Mouse (Mus musculus): Measurements from ENCODE around the gene Arl9. TPM values are rescaled to one million over a fixed set of nuclear protein-coding genes. Genes with fewer than 3 reads are reported as not detected.
"Not testable (repeated sequence)": the region's sequence is repeated elsewhere in the genome, so short reads cannot be mapped to it uniquely, and the experiment has no call there.

The Arl9 gene
- polyA plus RNA-seq, 1 experiment from 2014 or later, result not detected

GRCm38 (mm10) chr5:77028034-77028433 is 24.2 kb downstream of the Arl9 start:
- Histone ChIP-seq H3K36me3 (no peaks in the 10 kb centered on the region), H3K9me3 (no peaks in the 10 kb centered on the region), H3K27me3 (no peaks in the 10 kb centered on the region), H3K4me1 (no peaks in the 10 kb centered on the region), H3K9ac (no peak overlapping the region), H3K4me3 (no peak overlapping the region), H3K4me2 (no peak overlapping the region), H3K27ac (no peak overlapping the region)
- WGBS, result 61% methylated on average over 3 of the region's 3 CpGs
- no peak for ATAC-seq (ENCODE audit: insufficient number of reproducible peaks, insufficient read depth, low FRiP score, low TSS enrichment, low read depth)

DNA sequence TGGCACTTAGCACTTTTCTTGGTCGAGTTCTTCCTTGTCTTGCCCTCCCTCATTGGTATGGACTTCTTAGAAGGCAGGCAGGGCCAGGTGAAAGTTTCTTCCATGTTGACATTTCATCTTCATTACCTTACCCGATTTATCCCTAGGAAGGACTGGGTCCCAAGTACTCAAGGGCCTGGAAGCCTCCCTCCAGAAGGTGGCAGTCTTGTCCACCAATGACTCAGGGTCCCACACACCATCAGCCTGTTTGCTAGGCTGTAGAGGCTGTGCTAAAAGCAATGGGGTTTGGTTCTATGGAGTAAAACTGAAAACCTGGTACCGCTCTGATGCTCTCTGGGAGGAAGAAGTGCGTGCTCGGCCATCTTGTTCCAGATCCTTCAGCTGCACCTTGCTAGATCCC is 25.9 kb downstream of the Arl9 start:
- Histone ChIP-seq H3K4me2 (no peak overlapping the region), H3K27me3 (no peaks in the 10 kb centered on the region), H3K9ac (no peak overlapping the region), H3K4me3 (no peak overlapping the region), H3K27ac (no peak overlapping the region), H3K9me3 (no peaks in the 10 kb centered on the region), H3K36me3 (no peaks in the 10 kb centered on the region), H3K4me1 (no peaks in the 10 kb centered on the region)
- 77% methylated on average over 5 of the region's 5 CpGs for WGBS
- ATAC-seq (ENCODE audit: insufficient number of reproducible peaks, insufficient read depth, low FRiP score, low TSS enrichment, low read depth), result no peak

DNA sequence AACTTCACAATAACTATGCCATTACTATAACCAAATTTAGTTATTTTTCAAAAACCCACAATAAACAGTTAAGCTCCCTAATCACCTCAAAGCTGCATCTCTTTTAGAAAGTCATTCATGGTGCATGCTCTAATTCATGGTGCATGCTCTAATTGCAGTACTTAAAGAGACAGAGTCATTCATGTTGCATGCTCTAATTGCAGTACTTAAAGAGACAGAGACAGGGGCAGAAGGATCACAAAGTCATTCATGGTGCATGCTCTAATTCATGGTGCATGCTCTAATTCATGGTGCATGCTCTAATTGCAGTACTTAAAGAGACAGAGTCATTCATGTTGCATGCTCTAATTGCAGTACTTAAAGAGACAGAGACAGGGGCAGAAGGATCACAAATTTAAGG is 31.2 kb downstream of the Arl9 start:
- H3K4me3 ChIP-seq; H3K36me3 ChIP-seq; H3K9ac ChIP-seq; H3K27ac ChIP-seq; H3K4me1 ChIP-seq; H3K27me3 ChIP-seq; ATAC-seq (ENCODE audit: insufficient number of reproducible peaks, insufficient read depth, low FRiP score, low TSS enrichment, low read depth); H3K9me3 ChIP-seq; H3K4me2 ChIP-seq: not testable (repeated sequence)

DNA sequence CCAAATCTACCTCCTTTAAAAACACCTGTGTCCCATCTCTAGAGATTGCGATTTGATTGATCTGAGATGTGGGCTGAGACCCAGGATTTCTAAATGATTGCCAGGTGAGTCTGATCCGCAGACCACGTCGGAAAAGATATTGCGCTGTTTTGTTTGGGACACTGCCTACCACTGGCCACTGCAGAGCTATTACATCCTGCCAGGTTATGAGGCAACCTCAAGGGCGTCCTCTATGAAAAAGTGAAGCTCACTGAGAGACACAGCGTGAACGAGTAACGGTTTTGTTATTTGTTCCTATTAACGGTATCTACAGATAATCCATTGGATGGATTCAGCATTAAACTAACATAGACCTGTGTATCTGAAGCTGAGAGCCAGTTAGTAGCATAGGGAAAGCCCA is 34.6 kb downstream of the Arl9 start:
- H3K9me3 ChIP-seq, result no peaks in the 10 kb centered on the region
- no peak overlapping the region for H3K9ac ChIP-seq
- no peak overlapping the region for H3K4me3 ChIP-seq
- ATAC-seq (ENCODE audit: insufficient number of reproducible peaks, insufficient read depth, low FRiP score, low TSS enrichment, low read depth), result no peak
- 80% methylated on average over 10 of the region's 10 CpGs for WGBS
- no peak overlapping the region for H3K4me2 ChIP-seq
- H3K4me1 ChIP-seq, result no peaks in the 10 kb centered on the region
- H3K27me3 ChIP-seq, result no peaks in the 10 kb centered on the region
- no peaks in the 10 kb centered on the region for H3K36me3 ChIP-seq
- no peak overlapping the region for H3K27ac ChIP-seq

GRCm38 (mm10) chr5:77039391-77039790 is 35.5 kb downstream of the Arl9 start:
- Histone ChIP-seq H3K27ac (no peak overlapping the region), H3K9ac (no peak overlapping the region), H3K4me3 (no peak overlapping the region), H3K4me1 (no peaks in the 10 kb centered on the region), H3K36me3 (no peaks in the 10 kb centered on the region), H3K9me3 (no peaks in the 10 kb centered on the region), H3K4me2 (no peak overlapping the region), H3K27me3 (no peaks in the 10 kb centered on the region)
- ATAC-seq (ENCODE audit: insufficient number of reproducible peaks, insufficient read depth, low FRiP score, low TSS enrichment, low read depth), result no peak

GRCm38 (mm10) chr5:77044362-77044761 is 40.5 kb downstream of the Arl9 start:
- WGBS, result 70% methylated on average over 5 of the region's 5 CpGs
- Histone ChIP-seq H3K4me2 (no peak overlapping the region), H3K36me3 (no peaks in the 10 kb centered on the region), H3K9ac (no peak overlapping the region), H3K4me3 (no peak overlapping the region), H3K27me3 (no peaks in the 10 kb centered on the region), H3K9me3 (no peaks in the 10 kb centered on the region), H3K4me1 (no peaks in the 10 kb centered on the region), H3K27ac (no peak overlapping the region)
- ATAC-seq (ENCODE audit: insufficient number of reproducible peaks, insufficient read depth, low FRiP score, low TSS enrichment, low read depth), result no peak

DNA sequence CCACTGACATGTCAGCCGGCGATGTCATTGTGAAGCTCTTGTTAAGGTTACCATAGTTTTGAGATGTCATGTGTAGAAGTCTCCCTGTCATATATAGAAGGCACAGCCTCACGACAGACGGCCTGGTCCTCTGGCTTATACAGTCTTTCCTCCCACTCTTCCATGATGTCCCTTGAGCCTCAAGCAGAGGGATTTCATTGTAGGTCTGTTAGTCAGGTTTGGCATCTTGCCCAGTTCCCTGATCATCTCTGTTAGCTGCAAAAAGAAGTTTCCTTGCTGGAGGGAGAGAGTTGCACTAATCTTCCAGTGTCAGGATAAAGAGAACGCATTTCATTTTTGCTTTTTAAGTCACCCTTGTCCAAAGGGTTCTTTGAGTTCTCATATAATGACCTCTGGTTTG is 48.8 kb downstream of the Arl9 start:
- 87% methylated on average over 5 of the region's 5 CpGs for WGBS
- no peak overlapping the region for H3K4me3 ChIP-seq

DNA sequence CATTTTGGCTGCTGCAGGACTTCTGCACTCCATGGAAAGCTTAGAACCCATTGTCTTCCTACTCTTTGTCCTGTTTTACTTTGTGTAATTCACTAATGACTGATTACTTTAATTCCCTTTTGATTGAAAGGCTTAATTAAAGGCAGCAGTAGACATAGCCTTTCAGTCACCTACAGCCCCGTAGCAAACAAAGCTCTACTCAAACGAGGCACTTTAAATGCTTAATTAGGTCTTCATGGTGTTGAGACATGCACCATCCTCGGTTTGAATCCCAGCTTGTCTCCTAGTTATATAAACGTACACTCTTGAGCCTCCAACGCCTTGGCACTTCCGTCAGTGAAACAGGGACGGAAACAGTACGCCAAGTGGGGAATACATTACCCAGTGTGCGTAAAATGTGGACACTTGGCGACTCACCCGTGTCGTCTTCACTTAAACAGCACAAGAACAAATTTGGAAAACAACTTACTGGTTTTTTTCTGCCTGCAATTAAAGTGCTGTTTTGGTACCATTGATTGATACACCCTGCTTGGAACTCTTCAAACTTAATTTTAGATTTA is 53.1 kb downstream of the Arl9 start:
- H3K9ac ChIP-seq, result no peak overlapping the region
- no peak overlapping the region for H3K4me3 ChIP-seq
- no peaks in the 10 kb centered on the region for H3K36me3 ChIP-seq
- H3K27me3 ChIP-seq, result no peaks in the 10 kb centered on the region
- 0 out of 2 replicates have a peak, but pooled peaks cover 6% of the 10 kb centered on the region for H3K9me3 ChIP-seq
- ATAC-seq (ENCODE audit: insufficient number of reproducible peaks, insufficient read depth, low FRiP score, low TSS enrichment, low read depth), result no peak
- no peak overlapping the region for H3K27ac ChIP-seq
- WGBS, result 53% methylated on average over 12 of the region's 12 CpGs
- H3K4me1 ChIP-seq, result no peaks in the 10 kb centered on the region
- H3K4me2 ChIP-seq, result no peak overlapping the region

More for the DNA sequence above, 48.8 kb downstream of the Arl9 start:
- Histone ChIP-seq H3K4me1 (no peaks in the 10 kb centered on the region), H3K4me2 (no peak overlapping the region), H3K27me3 (no peaks in the 10 kb centered on the region), H3K27ac (no peak overlapping the region), H3K9me3 (0 out of 2 replicates have a peak, but pooled peaks cover 6% of the 10 kb centered on the region), H3K36me3 (no peaks in the 10 kb centered on the region), H3K9ac (no peak overlapping the region)
- ATAC-seq (ENCODE audit: insufficient number of reproducible peaks, insufficient read depth, low FRiP score, low TSS enrichment, low read depth), result no peak

Other genes starting within 250 kb of the Arl9 start
- gene Aasdh, start 98.5 kb upstream of the Arl9 start, polyA plus RNA-seq (2015; fragmentation: Nextera tagmentation; extraction: Ambion mirVana), result 21.4 and 26.0 TPM in 2 replicates
- gene Paics, start 52.7 kb upstream of the Arl9 start, polyA plus RNA-seq (2015; fragmentation: Nextera tagmentation; extraction: Ambion mirVana), result 279 and 283 TPM in 2 replicates
- 22.8 and 23.2 TPM in 2 replicates for gene Ppat, start 52.5 kb upstream of the Arl9 start, polyA plus RNA-seq (2015; fragmentation: Nextera tagmentation; extraction: Ambion mirVana)
- gene Srp72, start 29.4 kb upstream of the Arl9 start, polyA plus RNA-seq (2015; fragmentation: Nextera tagmentation; extraction: Ambion mirVana), result 99.7 and 107 TPM in 2 replicates
- 0.11 and 0.41 TPM in 2 replicates for gene Thegl, start 12.0 kb downstream of the Arl9 start, polyA plus RNA-seq (2015; fragmentation: Nextera tagmentation; extraction: Ambion mirVana)
- gene Hopx, start 111.1 kb downstream of the Arl9 start, polyA plus RNA-seq (2015; fragmentation: Nextera tagmentation; extraction: Ambion mirVana), result 0.29 and 0.30 TPM in 2 replicates
- 0.72 and 0.91 TPM in 2 replicates for gene Spink2, start 207.4 kb downstream of the Arl9 start, polyA plus RNA-seq (2015; fragmentation: Nextera tagmentation; extraction: Ambion mirVana)

Measured in embryonic facial prominence, embryonic 13.5 days (tissue).